Mouse (Mus musculus): ENCODE measurements around the gene Serpine1.

GRCm38 (mm10) chr5:137074191-137074651 lies 2.2 kb upstream of the Serpine1 start:
- TF ChIP-seq POLR2A (IDR thresholded peaks at IDR 0.05; ENCODE audit: insufficient read depth, low read length) (no peak), EP300 (IDR thresholded peaks at IDR 0.05; ENCODE audit: insufficient read depth, low read depth, low read length) (no peak), CTCF (IDR thresholded peaks at IDR 0.05; ENCODE audit: low read depth, low read length) (no peak)

Measured in ES-Bruce4 (cell line).